Mouse (Mus musculus) erythroblast, embryonic 14.5 days (primary cell): ENCODE measurements around the gene Sh3kbp1.

Source experiments
- GATA1 ChIP-seq: IDR thresholded peaks from 2 replicates; pipeline ENCODE4 v1.6.1; 2012; ENCODE audit warnings: low read length, inconsistent platforms, mixed read lengths
- TAL1 ChIP-seq: IDR thresholded peaks from 3 replicates; pipeline ENCODE4 v1.6.1; 2012; ENCODE audit warnings: low read length, inconsistent platforms, mixed read lengths

GRCm38 (mm10) chrX:159831176-159831575 is 204.1 kb downstream of the Sh3kbp1 start:
- TF ChIP-seq TAL1 (no peak), GATA1 (no peak)
